Mouse (Mus musculus) G1E (cell line): ENCODE results near the gene Adad1. TPM values are rescaled to one million over a fixed set of nuclear protein-coding genes. Genes with fewer than 3 reads are reported as not detected.

ENCODE experiments used
- ATAC-seq: 2 replicates; pipeline ENCODE4 v1.8.0; 2016; ENCODE audit warnings: mild to moderate bottlenecking; ENCODE audit not compliant: insufficient number of reproducible peaks, poor library complexity, low FRiP score, severe bottlenecking; ENCODE audit errors: extremely low read depth
- DNase-seq: peaks from one replicate; pipeline ENCODE4 v3.0.0; 2012; ENCODE audit warnings: low spot score
- H3K27me3 ChIP-seq: 2 replicates; pipeline ENCODE4 v1.6.1; 2012; ENCODE audit warnings: mild to moderate bottlenecking, low read length, inconsistent platforms; ENCODE audit not compliant: insufficient read depth
- H3K36me3 ChIP-seq: replicated peaks from 2 replicates; pipeline ENCODE3; 2012; ENCODE audit warnings: mild to moderate bottlenecking, inconsistent platforms
- H3K4me1 ChIP-seq: 2 replicates; pipeline ENCODE4 v1.6.1; 2012; ENCODE audit warnings: low read depth, low read length, inconsistent platforms, mixed read lengths; ENCODE audit not compliant: insufficient read depth
- H3K4me3 ChIP-seq: 2 replicates; pipeline ENCODE4 v1.5.1; 2012; ENCODE audit warnings: low read depth, mild to moderate bottlenecking, inconsistent platforms, low read length, moderate library complexity, mixed read lengths
- H3K9me3 ChIP-seq: replicated peaks from 2 replicates; pipeline ENCODE4 v1.6.1; 2012; ENCODE audit warnings: inconsistent platforms
- CTCF ChIP-seq: IDR thresholded peaks from 2 replicates; pipeline ENCODE4 v1.5.1; 2012; ENCODE audit warnings: low read depth, low read length, inconsistent platforms, mixed read lengths
- GATA1 ChIP-seq: IDR thresholded peaks from 2 replicates; pipeline ENCODE4 v1.6.1; 2012; ENCODE audit warnings: borderline replicate concordance, low read length, inconsistent platforms, mixed read lengths
- GATA2 ChIP-seq: IDR thresholded peaks from 2 replicates; pipeline ENCODE4 v1.6.1; 2012; ENCODE audit warnings: low read depth, low read length, inconsistent platforms, borderline replicate concordance
- POLR2AphosphoS5 ChIP-seq: IDR thresholded peaks from 2 replicates; pipeline ENCODE4 v1.6.1; 2012; ENCODE audit warnings: low read depth, low read length, inconsistent platforms; ENCODE audit not compliant: insufficient replicate concordance
- TAL1 ChIP-seq: conservative IDR thresholded peaks from 2 replicates; pipeline ENCODE4 v1.6.1; 2012; ENCODE audit warnings: low read depth, low read length, inconsistent platforms, mixed read lengths
- polyA plus RNA-seq: library from polyadenylated mRNA; stranded (reverse); fragments of >175 nt; gene quantifications from 2 replicates; pipeline ENCODE4 v1.2.3, GENCODE M21; 2012
- total RNA-seq, 2 experiments: library from RNA; stranded (forward) in 1 of 2; stranded (reverse) in 1 of 2; fragments of 200-1000 nt in 1 of 2; fragments of >200 nt in 1 of 2; fragmentation: Nextera tagmentation in 1 of 2; gene quantifications; 2 replicates each; pipeline ENCODE4 v1.2.3; 2014 to 2017

The Adad1 gene
- not detected in 2 replicates for total RNA-seq (2014; fragmentation: Nextera tagmentation)
- total RNA-seq (2017) = 0.06 TPM in 1 of 2 replicates, not detected in the other
- polyA plus RNA-seq = not detected in 2 replicates

DNA sequence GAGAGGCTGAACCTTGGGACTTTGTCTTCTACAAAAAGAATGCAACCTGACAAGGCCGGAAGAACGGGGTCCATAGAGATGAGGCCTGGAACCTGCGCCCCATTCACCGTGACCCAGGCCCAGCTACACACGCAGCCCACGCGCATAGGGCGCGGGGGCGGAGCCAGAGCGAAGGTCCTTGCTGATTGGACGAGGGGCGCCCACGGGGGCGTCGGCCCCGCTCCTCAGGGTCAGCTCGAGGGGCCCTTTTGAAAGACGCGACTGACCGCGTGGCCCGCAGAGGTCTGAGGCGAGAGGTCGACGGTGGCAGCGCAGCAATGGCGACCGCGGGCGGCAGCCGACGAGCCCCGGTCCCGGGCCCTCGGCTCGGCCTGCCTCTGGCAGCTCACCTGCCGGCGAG lies at the start of gene Adad1:
Gene Adad1 (plus strand): TSS at position 122 of the 400 bp plus-strand sequence.
- Histone ChIP-seq H3K27me3 (no peaks in the 10 kb centered on the region), H3K4me1 (no peaks in the 10 kb centered on the region), H3K36me3 (no peaks in the 10 kb centered on the region), H3K4me3 (no peak within 1 kb of the TSS), H3K9me3 (no peaks in the 10 kb centered on the region)
- no peak for DNase-seq
- TF ChIP-seq TAL1 (no peak), CTCF (no peak)
- ATAC-seq = no peak

DNA sequence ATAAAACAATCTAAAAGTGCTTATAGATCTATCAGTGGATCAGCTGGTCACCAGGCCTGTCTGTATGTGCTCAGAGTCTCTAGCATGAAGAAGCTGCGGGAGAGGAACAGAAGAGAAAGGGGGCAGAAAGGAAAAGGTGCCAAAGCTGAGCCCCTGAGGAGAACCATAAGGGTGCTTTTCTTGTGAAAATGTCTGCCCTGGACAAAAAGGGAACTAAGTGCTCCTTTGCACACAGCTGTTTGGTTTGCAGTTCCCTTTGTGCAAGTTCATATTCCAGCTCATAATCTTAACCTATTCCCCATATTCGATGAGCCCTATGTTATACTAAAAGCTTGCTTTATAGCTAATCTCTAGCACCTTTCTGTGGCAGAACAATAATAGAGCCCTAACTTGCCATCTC lies 25.3 kb upstream of the Adad1 start:
- Histone ChIP-seq H3K27me3 (no peaks in the 10 kb centered on the region), H3K4me3 (no peak overlapping the region), H3K9me3 (no peaks in the 10 kb centered on the region), H3K36me3 (peaks cover 46% of the 10 kb centered on the region), H3K4me1 (no peaks in the 10 kb centered on the region)
- TF ChIP-seq CTCF (no peak), GATA1 (no peak), GATA2 (no peak), TAL1 (no peak), POLR2AphosphoS5 (no peak)
- DNase-seq = no peak
- ATAC-seq = no peak

GRCm38 (mm10) chr3:37039811-37040210 lies 23.5 kb upstream of the Adad1 start:
- Histone ChIP-seq H3K36me3 (peaks cover 50% of the 10 kb centered on the region), H3K4me3 (no peak overlapping the region), H3K4me1 (no peaks in the 10 kb centered on the region), H3K9me3 (no peaks in the 10 kb centered on the region), H3K27me3 (no peaks in the 10 kb centered on the region)
- TF ChIP-seq GATA1 (no peak), GATA2 (no peak), CTCF (no peak), TAL1 (no peak)
- DNase-seq (no peak), ATAC-seq (no peak)

GRCm38 (mm10) chr3:37051491-37051890 lies 11.8 kb upstream of the Adad1 start:
- no peaks in the 10 kb centered on the region for H3K9me3 ChIP-seq
- peaks cover 23% of the 10 kb centered on the region for H3K36me3 ChIP-seq
- DNase-seq (no peak), ATAC-seq (no peak)
- no peaks in the 10 kb centered on the region for H3K27me3 ChIP-seq
- TF ChIP-seq CTCF (no peak), GATA2 (no peak), GATA1 (no peak), POLR2AphosphoS5 (no peak), TAL1 (no peak)
- H3K4me3 ChIP-seq = no peak overlapping the region
- H3K4me1 ChIP-seq = no peaks in the 10 kb centered on the region

GRCm38 (mm10) chr3:37073211-37073610 lies 9.9 kb downstream of the Adad1 start:
- no peak for DNase-seq
- H3K4me3 ChIP-seq = no peak overlapping the region
- H3K36me3 ChIP-seq = no peaks in the 10 kb centered on the region
- no peaks in the 10 kb centered on the region for H3K4me1 ChIP-seq
- no peak for ATAC-seq
- H3K27me3 ChIP-seq = peaks cover 4% of the 10 kb centered on the region; the same call in 1 of the 2 replicates
- TF ChIP-seq POLR2AphosphoS5 (no peak), GATA1 (no peak), CTCF (no peak), TAL1 (no peak), GATA2 (no peak)
- H3K9me3 ChIP-seq = peaks cover 3% of the 10 kb centered on the region; the same call in 1 of the 2 replicates

DNA sequence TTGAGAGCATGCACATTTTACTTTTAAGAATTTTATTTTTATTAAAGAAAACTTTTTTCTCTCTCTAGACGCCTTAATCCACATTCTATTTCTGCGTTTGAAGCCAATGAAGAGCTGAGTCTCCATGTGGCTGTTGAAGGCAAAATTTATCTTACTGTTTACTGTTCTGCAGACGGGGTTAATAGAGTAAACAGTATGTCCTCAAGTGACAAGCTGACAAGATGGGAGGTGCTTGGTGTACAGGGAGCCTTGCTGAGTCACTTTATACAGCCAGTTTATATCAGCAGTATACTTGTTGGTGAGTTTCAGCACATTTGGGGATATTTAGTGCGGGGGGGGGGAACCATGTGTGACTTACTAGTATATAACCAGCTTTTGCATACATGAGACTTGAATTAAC lies 21.5 kb downstream of the Adad1 start:
- no peak for DNase-seq
- Histone ChIP-seq H3K4me3 (no peak overlapping the region), H3K27me3 (peaks cover 6% of the 10 kb centered on the region), H3K4me1 (no peaks in the 10 kb centered on the region), H3K9me3 (no peaks in the 10 kb centered on the region), H3K36me3 (no peaks in the 10 kb centered on the region)
- no peak for ATAC-seq
- TF ChIP-seq POLR2AphosphoS5 (no peak), TAL1 (no peak), CTCF (no peak), GATA2 (no peak), GATA1 (no peak)

DNA sequence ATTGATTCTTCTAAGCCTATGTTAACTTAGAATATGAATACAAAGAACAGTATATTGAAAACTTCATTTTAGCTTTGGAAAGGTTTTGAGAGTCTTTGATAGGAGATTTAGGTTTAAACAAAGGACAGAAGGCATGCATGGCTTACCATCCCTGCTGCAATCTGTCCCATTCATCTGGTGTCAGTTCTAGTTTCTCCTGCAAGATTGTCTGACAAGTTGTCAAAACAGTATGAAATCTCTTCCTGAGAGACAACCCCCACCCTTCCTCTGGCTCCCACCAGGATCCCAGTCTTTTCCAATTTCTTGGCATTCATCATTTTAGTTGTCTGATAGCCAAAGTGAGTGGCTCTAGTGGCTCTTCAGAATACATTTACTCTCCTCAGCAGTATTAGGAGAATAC lies 27.4 kb downstream of the Adad1 start:
- TF ChIP-seq CTCF = no peak
- H3K9me3 ChIP-seq = no peaks in the 10 kb centered on the region

More for the DNA sequence above, 27.4 kb downstream of the Adad1 start:
- Histone ChIP-seq H3K4me3 (no peak overlapping the region), H3K36me3 (no peaks in the 10 kb centered on the region), H3K27me3 (no peaks in the 10 kb centered on the region), H3K4me1 (no peaks in the 10 kb centered on the region)
- DNase-seq (no peak), ATAC-seq (no peak)
